Mouse (Mus musculus) ES-CJ7 (cell line): ENCODE results near the gene Spag16.

ENCODE experiments used
- DNase-seq: peaks from one replicate; pipeline ENCODE4 v3.0.0; 2011; ENCODE audit warnings: low read depth, low spot score

The Spag16 gene

DNA sequence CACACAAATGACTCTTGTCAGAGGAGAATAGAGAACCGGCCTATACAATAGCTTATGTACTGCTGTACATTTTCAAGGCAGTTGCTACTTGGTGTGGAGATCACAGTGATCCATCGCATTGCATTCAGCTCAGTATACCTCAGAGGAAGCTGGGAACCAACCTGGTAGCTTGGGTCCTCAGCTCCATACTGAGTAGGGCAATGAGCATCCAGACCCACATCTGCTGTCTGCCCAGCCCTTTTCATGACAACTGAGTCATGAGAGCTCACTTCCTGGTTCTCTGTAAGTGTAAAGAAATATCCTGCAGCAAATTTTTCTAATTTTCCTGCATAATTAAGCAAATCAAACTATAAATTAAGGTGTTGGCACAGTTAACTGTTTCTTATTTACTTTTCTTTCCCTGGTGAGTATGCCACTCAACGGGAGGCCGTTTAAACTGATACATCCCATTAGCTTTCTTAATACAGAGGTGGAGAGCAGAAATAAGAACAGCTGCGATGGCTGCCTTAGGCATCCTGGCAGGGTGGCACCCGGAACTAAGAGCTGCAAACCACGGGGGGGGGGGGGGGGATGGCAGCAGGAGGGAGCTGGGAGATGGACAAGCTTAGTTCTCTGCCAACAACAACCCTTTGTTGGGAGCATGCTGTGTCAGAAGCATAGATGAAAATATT is 255.6 kb downstream of the Spag16 start:
- no peak for DNase-seq

DNA sequence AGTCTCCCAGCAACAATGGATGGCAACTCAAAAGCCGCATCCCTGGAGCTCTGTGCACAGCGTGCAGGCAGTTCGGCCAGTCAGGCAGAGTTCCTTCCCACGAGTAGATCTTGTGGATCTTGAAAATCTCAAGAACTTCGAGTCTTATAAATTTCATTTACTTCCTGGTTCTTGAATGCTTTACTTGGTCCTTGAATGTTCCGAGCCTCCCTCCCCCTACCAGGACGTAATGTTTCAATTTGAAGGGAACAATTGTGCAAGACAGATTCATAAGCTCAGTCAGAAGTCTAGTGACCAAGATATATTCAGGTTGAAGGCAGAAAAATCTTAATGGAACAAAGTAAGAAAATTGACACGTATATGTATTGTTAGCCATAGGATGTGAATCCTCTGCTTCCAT is 277.9 kb downstream of the Spag16 start:
- no peak for DNase-seq

DNA sequence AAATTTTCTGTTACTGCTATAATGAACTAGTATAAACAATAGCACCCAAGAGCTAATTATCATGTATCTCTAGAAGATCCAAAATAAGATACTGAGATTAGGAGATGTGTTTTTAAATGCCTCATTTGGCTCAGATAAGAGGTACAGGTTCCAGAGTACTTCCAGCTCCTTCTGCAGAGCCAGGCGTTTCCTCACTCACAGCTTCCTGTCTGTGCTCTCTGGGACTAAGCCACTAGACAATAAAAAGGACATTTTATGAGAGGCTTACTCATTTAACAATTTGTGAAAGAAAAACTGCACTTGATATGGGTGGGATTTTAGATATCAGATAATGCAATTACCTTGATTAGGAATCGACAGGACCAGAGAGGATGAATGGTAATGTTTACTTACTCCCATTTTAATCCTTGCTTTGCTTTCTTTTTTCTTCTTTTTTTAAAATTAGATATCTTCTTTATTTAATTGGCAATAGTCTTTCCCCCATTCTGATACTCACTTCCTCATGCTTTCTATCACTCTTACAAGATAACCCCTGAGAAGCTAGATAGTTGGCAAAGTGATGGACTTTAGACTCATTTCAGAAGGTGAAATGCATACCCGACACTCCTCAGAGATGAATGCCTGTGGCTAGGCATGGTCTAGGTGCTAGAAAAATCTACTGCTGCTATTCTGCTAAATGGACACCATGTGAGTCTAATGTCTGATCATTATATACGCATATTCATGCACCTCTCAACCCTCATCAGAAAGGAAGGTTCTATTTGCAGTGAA is 289.6 kb downstream of the Spag16 start:
- no peak for DNase-seq

DNA sequence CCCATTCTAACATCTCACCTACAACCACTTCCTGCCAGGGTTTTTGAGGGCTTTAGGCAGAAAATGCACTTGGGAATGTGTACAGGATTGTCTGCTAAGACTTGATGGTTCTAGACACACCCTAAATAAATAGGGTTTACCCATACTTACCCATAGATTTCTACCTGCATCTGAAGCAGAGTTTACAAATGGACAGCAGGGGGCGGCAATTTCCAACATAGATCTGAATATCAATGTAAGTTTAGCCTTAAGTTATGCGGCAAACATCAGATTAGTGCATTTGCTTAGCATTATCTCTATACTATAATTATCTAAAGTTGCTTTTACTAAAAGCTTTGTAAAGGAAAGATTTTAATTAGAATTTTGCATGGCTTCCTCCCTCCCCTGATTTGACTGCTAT is 301.3 kb downstream of the Spag16 start:
- peak; percentile 22 for DNase-seq

DNA sequence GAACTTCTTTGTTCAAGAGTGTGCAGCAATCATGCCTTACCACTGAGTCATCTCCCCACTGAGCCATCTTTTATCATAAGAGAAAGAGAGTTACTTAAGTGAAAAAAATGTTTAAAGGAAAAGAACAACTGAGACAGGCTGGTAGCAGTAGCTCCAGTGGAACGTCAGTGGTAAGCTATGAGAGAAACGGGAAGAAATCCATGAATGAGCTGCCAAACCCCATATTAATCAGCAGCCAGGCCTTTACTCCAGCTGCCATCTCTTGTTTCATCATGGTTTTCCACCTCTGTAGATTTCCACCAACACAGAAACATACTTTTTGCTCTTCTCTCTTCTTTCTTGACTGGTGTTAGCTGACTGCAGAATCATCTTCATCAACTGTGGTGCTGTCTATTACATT is 308.8 kb downstream of the Spag16 start:
- DNase-seq, result no peak

DNA sequence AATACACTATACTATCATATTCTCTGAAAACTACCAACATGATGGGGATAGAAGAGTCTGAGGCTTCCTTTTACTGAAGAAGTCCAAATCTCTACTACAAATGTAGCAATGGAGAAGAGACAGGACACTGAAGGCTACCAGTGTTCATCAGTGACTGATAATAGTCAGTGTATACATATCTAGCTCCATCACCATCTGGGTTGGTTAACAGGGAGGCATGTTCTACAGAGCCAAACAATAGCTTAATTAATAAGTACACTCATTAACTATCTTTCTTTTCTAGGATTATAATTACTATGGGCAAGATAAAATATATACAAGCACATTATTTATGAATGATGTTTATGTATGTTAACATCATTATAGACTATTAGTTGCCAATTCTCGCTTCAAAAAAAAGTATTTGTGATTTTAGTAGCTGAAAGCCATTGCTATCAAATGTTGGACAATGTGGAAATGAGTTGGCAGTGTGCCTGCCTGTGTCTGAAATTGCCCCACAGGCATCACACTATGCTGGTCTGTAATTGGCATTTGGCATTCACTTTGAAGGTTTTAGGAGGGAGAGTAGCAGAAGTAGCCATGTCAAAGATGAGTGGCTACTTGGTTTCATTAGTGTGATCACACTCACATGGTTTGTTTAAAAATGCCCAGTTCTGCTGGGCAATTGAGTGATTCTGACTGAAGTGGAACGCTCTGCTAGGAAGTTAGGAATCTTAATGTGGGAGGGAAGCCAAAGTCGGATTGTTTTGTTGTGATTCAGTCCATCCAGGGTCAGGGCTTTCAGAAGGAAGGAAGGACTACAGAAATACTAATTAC is 338.8 kb downstream of the Spag16 start:
- no peak for DNase-seq

DNA sequence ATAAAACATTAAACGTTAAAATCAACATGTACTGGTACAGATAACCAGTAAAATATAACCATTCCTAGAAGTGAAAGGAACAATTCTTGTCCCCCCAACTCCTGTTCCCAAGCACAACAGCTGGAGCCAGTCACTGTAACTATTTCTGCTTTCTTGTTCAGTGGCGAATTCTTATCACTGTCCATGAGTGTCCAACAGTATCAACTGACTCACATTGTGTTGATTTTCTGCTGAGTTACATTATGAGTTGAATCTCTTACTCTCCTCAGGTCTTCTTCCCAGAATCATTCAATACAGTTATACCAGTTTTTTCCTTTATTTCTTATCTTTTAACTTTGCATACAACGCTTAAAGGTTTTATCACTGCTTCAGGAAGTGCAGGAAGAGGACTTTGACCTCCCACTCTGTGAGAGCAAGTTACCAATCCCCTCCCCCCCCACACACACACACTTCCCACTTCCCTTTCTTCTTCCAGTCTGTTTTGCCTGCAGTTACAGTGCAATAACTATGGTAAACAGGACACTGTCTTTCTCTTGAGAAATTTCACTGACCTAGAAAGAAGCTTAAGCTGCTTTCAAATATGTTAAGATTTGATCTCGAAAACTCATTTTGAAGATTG is 353.5 kb downstream of the Spag16 start:
- no peak for DNase-seq

DNA sequence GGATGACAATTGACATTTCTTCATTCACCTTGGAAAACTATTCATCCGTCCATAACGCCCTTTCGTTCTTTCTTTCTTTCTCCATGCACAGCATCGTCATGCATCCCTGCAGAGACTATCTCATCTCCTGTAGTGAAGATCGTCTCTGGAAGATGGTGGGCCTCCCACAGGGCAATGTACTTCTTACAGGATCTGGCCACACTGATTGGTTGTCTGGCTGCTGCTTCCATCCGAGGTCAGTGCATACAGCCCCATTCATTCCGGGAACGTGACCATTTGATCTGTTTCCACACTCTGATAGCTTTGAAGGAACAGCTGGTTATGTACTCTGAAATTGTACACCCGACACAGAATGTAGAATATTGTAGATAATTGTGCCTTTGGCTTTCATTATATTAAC is 438.0 kb downstream of the Spag16 start:
- no peak for DNase-seq

DNA sequence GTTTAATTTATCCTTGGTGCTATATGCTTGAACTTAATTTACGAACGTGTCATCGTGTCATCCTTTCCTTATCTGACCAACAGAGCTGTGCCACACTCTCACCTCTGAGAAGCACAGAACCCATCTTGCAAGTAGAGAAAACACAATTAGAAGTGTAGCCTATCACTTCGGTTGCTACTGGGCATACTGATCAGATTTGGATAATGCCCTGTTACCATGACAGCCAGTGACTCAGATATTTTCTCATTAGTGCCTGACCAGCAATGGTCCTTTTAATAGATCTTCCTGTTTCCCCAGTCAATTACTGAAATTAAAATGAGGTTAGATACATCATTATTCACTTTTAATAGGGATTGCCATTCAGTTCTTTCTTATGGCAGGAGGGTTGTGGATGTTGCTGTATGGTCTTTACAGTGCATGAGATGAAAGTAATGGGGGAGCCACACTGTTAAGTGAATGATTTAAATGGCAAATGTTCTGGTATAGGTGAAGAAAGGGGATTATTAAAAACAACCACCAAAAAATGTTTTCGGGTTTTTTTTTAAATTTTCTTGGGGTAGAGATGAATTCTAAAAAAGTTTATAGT is 439.2 kb downstream of the Spag16 start:
- DNase-seq, result no peak

DNA sequence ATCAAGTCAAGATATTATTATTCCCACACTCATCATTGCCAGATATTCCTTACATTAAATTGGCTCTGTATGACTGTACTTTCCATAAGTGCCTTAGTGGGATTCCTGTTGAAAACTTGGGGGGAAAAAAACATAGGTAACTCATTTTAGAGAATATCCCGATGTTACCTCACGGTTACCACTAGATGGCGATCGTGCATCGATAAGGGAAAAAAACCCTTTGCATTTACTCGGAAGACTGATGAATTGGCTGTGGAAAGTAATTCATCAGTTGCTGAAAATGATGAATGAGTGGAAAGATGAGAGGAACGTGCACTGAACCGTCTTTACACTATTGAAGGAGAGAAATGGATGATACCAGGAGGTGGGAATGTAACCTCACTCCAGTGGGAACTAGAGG is 443.4 kb downstream of the Spag16 start:
- peak; percentile 61 for DNase-seq

DNA sequence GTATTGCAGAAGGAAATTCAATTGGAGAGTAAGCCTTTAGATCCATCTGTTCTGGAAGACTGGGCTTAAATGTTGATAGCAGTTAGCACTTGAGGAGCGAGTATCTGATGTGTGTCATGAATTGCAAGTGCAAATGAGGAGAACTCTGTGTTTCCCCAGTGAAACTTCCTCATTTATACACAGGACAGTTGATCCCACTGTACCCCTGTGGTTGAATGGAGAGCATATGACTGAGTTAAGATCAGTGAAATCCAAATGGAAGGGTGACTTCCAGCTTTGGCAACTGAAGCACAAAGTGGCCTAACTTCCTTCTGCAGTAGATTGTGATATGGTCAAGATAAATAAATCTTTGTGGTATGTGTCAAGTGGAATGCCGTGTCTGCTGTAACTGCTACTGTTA is 446.0 kb downstream of the Spag16 start:
- no peak for DNase-seq

DNA sequence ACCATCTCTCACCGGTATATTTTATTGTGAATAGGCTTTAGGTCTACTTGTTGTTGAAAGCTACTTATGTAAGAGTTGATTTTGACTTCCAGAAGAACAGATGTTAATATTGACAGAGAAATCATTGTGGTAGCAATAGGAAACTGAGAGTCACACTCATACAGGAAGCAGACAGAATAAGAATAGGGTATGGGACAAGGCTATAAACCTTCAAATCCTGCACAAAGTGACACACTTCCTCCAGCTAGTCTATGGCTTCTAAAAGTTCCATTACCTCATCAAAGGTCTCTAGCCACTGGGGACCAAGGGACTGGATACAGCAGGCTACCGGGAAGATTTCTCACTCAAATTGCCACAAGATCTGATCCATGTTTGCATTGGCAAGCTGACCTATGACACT is 452.5 kb downstream of the Spag16 start:
- DNase-seq, result no peak

DNA sequence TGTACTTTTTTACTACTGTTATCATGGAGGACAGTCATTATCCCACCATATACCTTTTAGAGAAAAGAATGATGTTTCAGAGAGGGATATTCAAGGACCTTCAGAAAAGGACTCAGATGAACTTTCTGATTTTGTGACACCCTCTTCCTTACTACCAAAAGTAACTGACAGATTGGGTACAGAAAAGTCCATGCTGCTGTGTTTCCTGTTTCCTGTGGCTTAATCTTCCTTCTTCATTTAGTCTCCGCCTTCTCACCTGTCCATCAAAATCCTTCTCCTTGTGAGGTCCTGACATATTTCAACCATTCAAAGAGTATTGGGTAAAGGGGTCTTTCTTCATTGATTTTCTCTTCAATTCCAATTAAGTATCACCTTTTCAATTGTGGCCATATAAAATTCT is 456.6 kb downstream of the Spag16 start:
- no peak for DNase-seq

DNA sequence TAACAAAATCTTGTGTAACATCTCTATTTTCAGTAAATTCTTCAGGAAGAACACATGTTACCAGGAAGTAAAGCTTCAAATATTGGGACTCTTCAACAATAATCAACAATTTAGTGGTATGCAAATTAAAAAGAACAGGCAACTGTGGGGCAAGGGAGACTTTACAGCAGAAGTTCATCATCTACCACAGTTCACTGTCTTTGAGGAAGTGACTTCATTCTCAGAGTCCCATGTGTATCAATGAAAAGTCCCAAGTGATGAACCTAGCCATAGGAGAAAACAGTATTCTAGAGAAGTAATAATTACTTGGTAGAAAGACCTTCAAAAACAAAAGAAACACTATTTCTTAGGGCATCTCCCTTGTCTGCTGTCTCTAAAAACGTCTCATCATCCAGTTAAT is 457.4 kb downstream of the Spag16 start:
- no peak for DNase-seq

DNA sequence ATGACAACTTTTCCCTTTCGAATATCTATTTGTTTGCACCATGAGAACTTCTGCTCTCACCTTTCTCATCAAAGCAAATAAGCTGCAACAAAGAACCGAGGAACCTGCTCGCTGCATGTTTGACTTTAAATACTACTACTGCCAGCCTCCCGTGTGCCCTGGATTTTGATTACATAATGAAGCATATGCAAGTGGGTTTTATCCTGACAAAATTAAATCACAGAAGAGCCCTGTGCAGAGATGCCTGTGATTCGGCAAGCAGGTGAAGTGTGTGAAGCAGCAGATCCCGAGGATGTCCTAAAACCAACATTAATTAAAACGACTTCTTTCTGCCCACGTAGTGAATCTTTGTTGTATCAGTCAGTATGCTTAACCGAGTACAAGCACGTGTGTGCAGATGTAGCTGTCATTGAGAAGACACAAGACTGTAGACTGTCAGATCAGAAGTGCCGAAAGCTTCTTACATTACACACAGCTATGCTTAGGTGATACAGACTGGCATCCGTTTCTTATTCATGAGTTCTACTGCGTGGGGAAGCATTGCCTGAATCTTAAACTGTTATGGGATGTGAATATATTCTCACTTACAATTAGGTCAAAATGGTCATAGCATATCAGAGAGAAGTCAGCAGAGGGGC is 489.5 kb downstream of the Spag16 start:
- DNase-seq, result no peak

DNA sequence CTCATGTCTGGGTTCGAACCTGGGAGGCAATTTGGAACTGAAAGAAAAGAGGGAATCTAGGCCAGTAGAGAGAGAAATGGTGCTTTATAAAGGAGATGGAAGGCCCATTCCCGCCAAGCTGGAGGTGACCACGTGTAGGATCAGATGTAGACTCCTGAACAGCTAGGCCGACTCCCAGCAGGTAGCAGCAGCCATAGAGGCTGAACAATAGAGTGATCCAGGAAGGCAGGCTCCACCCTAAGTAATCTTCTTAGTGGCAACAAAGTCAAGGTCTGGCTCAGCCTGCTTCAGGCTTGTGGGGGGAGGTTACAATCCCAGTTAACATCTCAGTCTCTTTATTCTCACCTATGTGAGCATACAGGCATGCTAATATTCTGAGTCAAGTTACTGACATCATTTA is 494.2 kb downstream of the Spag16 start:
- peak; percentile 78 for DNase-seq

DNA sequence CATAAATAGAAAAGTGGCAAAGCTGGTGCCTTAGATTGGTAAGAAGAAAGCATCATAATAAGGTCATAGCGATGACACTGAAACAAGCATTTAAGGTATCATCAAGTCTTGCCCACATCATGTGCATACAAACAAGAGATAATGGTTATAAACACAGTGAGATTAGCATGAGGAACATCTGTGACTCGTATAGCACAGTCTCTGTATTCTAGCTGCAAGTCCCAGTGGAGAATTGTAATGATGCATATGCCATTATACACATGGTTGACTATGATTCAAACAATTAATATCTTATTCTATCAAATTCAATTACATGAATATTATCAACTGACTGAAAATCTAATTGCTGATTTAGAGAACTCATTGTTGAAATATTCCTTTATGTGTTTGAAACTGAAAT is 519.4 kb downstream of the Spag16 start:
- DNase-seq, result no peak

DNA sequence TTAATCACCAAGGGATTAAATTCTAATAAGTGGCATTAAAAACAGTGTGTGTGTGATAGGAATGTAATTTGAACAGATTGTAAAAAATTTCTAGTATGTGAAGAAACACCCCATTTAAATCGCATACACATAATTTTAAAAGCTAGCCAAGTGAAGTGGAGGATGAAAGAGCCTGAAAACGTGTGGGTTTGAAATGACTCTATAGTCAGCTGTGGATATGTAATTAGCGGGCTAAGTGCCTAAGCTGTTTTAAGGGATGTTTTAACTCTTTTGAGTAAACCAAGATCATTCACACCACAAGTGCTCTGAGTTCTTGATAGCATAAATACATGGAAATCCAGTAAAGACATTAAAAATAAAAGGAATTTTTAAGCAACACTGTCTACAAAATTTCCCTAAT is 524.6 kb downstream of the Spag16 start:
- DNase-seq, result no peak

DNA sequence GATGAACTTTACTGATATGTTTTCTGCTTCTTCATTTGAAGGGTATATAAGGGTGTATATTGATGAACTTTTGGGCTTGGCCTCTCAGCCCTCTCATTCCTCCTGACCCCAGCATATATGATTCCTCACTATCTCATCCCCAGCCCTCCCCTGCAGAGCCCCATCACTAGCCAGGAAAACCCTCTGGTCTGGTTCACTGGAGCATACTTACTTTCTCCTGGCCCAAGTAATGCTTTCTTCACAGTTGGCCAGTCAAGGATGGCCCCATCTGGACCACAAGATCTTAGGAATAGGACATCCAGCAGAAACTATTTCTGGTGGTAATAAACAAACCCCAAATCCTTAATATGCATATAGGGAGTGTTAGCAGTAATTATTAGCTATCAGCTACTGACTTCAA is 527.2 kb downstream of the Spag16 start:
- DNase-seq, result no peak

DNA sequence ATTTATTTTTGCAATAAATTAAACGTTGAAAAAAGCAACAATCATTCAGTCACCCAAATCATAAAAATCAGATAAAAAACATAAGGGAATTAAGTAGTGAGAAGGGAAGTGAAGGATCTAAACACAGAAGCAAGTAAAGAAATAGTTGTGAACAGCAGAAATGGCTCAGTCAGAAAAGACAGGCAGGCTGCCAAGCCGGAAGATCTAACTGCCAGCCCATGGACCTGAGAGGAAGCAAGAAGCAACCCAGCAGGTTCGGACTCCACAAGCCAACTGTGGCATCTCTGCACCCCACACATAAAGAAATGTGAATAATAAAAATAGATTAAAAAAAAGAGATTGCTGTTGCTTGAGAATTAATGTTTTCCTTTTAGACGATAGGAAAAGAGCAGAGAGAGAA is 545.0 kb downstream of the Spag16 start:
- DNase-seq, result no peak

DNA sequence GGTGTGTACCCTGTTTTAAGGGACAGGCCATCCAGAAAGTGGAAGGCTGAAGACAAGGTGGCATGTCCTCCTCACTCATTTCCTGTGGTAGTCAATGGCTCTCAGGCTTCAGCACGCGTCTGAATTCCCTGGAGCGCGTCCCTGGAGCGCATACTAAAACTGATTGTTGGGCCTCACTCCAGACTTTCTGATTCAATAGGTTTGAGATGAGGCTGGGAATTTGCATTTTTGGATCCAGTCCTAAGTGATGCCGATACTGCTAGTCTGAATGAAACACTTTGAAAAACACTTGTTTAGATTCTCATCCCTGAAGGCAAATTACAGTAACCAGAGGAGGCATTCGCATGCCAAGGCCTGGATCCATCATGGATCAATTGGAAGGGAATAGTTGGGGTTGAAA is 553.3 kb downstream of the Spag16 start:
- no peak for DNase-seq
